Mouse (Mus musculus): ENCODE measurements around the gene G530012D18Rik. TPM values are rescaled to one million over a fixed set of nuclear protein-coding genes. Genes with fewer than 3 reads are reported as not detected.
"Not testable (repeated sequence)": the region's sequence is repeated elsewhere in the genome, so short reads cannot be mapped to it uniquely, and the experiment has no call there.

Gene G530012D18Rik
- total RNA-seq, 2 experiments from 2014 or later, result not detected

DNA sequence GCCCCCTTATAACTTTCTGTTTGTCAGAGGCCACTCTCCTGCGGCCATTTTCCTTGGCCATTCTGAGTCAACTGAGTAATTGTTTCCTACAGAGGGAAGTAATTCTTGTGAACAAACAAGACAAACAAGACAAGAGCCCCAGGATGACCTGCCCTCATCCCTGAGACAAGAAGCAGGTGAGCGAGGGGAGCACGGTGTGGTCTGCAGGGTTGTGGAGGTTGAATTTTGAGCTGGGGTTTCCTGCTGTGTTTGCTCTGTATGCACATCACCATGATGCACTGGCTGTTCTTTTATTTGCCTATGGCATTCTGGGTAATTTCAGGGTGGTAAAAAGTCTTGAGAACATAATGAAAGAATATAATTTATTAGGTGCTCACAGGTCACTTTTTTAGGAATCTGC is 39.6 kb downstream of the G530012D18Rik start:
- DNase-seq (ENCODE audit: low spot score in 2 of 2), result not testable (repeated sequence)

GRCm38 (mm10) chr1:85615819-85616218 is 40.3 kb downstream of the G530012D18Rik start:
- not testable (repeated sequence) for DNase-seq (ENCODE audit: low spot score in 2 of 2)

DNA sequence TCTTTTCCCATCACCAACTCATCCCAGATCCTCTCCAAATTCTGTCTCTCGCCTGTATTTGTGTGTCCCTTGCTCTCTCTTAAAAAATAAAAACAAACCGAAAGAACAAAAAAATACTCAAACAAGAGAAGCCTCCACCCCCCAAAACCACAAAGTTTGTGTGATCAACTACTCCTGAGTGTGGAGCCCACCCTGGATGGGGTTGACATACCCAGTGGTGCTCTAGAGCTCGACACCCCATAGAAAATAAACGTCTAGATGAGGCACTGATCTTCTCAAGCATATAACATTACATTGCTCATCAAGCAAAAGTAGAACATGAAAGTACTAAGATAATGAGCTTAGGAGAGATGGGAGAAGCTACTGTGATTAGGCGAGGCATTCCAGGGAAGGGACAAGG is 41.7 kb downstream of the G530012D18Rik start:
- DNase-seq (ENCODE audit: low spot score in 2 of 2), result not testable (repeated sequence)

DNA sequence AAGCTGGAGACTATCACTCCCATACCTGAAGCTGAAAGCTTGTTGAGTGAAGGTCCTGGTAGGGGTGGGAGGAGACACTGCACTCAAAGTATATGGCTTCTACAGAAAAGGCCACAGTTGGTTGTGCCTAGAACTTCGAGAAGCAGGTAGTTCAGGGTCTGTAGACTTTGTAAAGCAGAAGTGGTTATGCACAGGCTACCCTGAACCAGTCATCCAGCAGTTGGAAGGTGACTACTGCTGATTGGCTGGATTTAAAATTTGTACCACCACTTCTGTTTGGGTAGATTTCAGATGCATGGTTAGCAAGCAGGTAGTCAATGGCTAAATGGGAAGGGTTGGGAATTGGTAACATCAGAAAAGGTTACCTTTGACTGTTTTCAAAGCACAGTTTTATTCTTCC is 43.2 kb downstream of the G530012D18Rik start:
- not testable (repeated sequence) for DNase-seq (ENCODE audit: low spot score in 2 of 2)

Other genes with a start within 250 kb of the G530012D18Rik start
- gene Sp110, start 23.1 kb downstream of the G530012D18Rik start, total RNA-seq (2021), result 1 to 10 TPM; 2.5 to 4.4 TPM
- gene Sp140, start 24.7 kb downstream of the G530012D18Rik start, total RNA-seq (2021), result 1 to 10 TPM; 4.0 to 6.3 TPM
- gene Sp100, start 74.3 kb downstream of the G530012D18Rik start, total RNA-seq (2021), result 10 to 100 TPM; 17.1 to 19.6 TPM
- gene A630001G21Rik, start 203.0 kb downstream of the G530012D18Rik start, total RNA-seq (2021), result under 1 TPM in 1 of 2 experiments, not detected in 1; 0.83 TPM
- 100 to 1,000 TPM; 100 to 148 TPM for gene Cab39, start 217.8 kb downstream of the G530012D18Rik start, total RNA-seq (2021)